Mouse (Mus musculus): ENCODE data around the gene Med27. TPM values are rescaled to one million over a fixed set of nuclear protein-coding genes. Genes with fewer than 3 reads are reported as not detected.

Med27 gene
- polyA plus RNA-seq, 1 experiment from 2014 or later = 57.1 TPM

DNA sequence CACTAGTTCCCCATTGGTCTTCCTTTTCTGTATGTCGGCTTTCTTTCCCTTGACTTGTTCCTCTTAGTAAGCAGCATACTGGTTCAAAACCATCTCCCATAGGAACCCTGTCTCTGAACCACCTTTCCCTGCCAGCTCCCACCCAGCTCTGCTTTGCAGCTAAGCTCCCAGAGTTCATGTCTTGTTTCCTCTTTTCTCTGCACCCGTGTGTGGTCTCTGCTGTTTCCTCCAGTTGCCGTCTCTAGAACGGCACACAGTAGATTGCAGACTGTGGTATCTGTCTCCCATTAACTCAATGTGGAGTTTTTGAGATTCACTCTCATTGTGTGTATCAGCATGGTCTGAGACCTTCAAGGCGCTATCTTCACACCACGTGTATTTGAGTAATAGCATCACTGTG, 71.9 kb downstream of the Med27 start:
- Histone ChIP-seq H3K9ac (ENCODE audit: low read depth, low read length) (no peak overlapping the region), H3K4me3 (ENCODE audit: low read length) (no peak overlapping the region), H3K4me2 (replicated peaks; ENCODE audit: low read depth, low read length) (no peak overlapping the region), H3K9me3 (ENCODE audit: control insufficient read depth, low read length) (no peaks in the 10 kb centered on the region), H3K4me1 (ENCODE audit: control insufficient read depth, insufficient read depth, low read length) (peaks cover 14% of the 10 kb centered on the region), H3K27me3 (ENCODE audit: control insufficient read depth, insufficient read depth, low read length) (no peaks in the 10 kb centered on the region), H3K27ac (ENCODE audit: low read depth, low read length) (no peak overlapping the region), H3K36me3 (ENCODE audit: control insufficient read depth, insufficient read depth, low read length) (no peaks in the 10 kb centered on the region)
- ATAC-seq (ENCODE audit: low FRiP score, low TSS enrichment) = no peak
- WGBS = 79% methylated on average over 6 of the region's 6 CpGs

DNA sequence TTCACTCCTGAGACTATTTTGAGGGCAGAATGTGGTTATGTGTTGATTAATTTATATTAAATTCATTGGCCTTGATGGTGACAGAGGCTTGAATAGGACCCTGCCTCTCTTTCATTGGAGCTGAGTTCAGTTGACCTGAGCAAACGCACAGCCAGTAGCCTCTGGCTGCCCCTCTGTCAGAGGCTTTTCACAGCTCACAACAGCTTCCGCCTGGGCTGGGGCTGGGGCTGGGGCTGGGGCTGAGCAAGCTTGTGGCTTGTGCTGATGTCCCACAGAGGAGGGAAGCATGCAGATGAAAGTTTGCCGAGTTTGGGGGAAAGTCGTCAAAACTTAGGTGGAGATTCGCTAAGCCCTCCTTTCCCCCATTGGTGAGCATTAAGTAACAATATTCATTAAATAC, 72.8 kb downstream of the Med27 start:
- Histone ChIP-seq H3K27me3 (ENCODE audit: control insufficient read depth, insufficient read depth, low read length) (no peaks in the 10 kb centered on the region), H3K9me3 (ENCODE audit: control insufficient read depth, low read length) (no peaks in the 10 kb centered on the region), H3K9ac (ENCODE audit: low read depth, low read length) (no peak overlapping the region), H3K4me3 (ENCODE audit: low read length) (no peak overlapping the region), H3K4me1 (ENCODE audit: control insufficient read depth, insufficient read depth, low read length) (peaks cover 17% of the 10 kb centered on the region), H3K36me3 (ENCODE audit: control insufficient read depth, insufficient read depth, low read length) (no peaks in the 10 kb centered on the region), H3K4me2 (replicated peaks; ENCODE audit: low read depth, low read length) (no peak overlapping the region), H3K27ac (ENCODE audit: low read depth, low read length) (no peak overlapping the region; the same call in 1 of the 2 replicates)
- peak; percentile 42; the same call in 1 of the 2 replicates for ATAC-seq (ENCODE audit: low FRiP score, low TSS enrichment)
- 42% methylated on average over 5 of the region's 5 CpGs for WGBS

- H3K36me3 ChIP-seq (ENCODE audit: control insufficient read depth, insufficient read depth, low read length) = no peaks in the 10 kb centered on the region
- H3K9me3 ChIP-seq (ENCODE audit: control insufficient read depth, low read length) = no peaks in the 10 kb centered on the region
- ATAC-seq (ENCODE audit: low FRiP score, low TSS enrichment) = no peak
- H3K4me2 ChIP-seq (replicated peaks; ENCODE audit: low read depth, low read length) = no peak overlapping the region
- WGBS = 51% methylated on average over 5 of the region's 5 CpGs
- no peak overlapping the region for H3K9ac ChIP-seq (ENCODE audit: low read depth, low read length)
- H3K4me1 ChIP-seq (ENCODE audit: control insufficient read depth, insufficient read depth, low read length) = peaks cover 17% of the 10 kb centered on the region
- H3K4me3 ChIP-seq (ENCODE audit: low read length) = no peak overlapping the region
- no peaks in the 10 kb centered on the region for H3K27me3 ChIP-seq (ENCODE audit: control insufficient read depth, insufficient read depth, low read length)
- no peak overlapping the region; the same call in 1 of the 2 replicates for H3K27ac ChIP-seq (ENCODE audit: low read depth, low read length)
Observed at GRCm38 (mm10) chr2:29419946-29420345, 73.3 kb downstream of the Med27 start.

GRCm38 (mm10) chr2:29422126-29422840, 75.7 kb downstream of the Med27 start:
- H3K27me3 ChIP-seq (ENCODE audit: control insufficient read depth, insufficient read depth, low read length) = no peaks in the 10 kb centered on the region
- H3K4me1 ChIP-seq (ENCODE audit: control insufficient read depth, insufficient read depth, low read length) = peaks cover 17% of the 10 kb centered on the region
- no peak overlapping the region for H3K9ac ChIP-seq (ENCODE audit: low read depth, low read length)
- 66% methylated on average over 10 of the region's 10 CpGs for WGBS
- no peaks in the 10 kb centered on the region for H3K36me3 ChIP-seq (ENCODE audit: control insufficient read depth, insufficient read depth, low read length)
- no peaks in the 10 kb centered on the region for H3K9me3 ChIP-seq (ENCODE audit: control insufficient read depth, low read length)
- no peak overlapping the region for H3K4me3 ChIP-seq (ENCODE audit: low read length)
- no peak overlapping the region for H3K4me2 ChIP-seq (replicated peaks; ENCODE audit: low read depth, low read length)
- no peak overlapping the region for H3K27ac ChIP-seq (ENCODE audit: low read depth, low read length)
- ATAC-seq (ENCODE audit: low FRiP score, low TSS enrichment) = no peak

GRCm38 (mm10) chr2:29423059-29423458, 76.4 kb downstream of the Med27 start:
- no peak overlapping the region for H3K9ac ChIP-seq (ENCODE audit: low read depth, low read length)
- peaks cover 17% of the 10 kb centered on the region for H3K4me1 ChIP-seq (ENCODE audit: control insufficient read depth, insufficient read depth, low read length)
- ATAC-seq (ENCODE audit: low FRiP score, low TSS enrichment) = no peak
- H3K27me3 ChIP-seq (ENCODE audit: control insufficient read depth, insufficient read depth, low read length) = no peaks in the 10 kb centered on the region
- no peaks in the 10 kb centered on the region for H3K36me3 ChIP-seq (ENCODE audit: control insufficient read depth, insufficient read depth, low read length)
- no peak overlapping the region for H3K4me2 ChIP-seq (replicated peaks; ENCODE audit: low read depth, low read length)
- 66% methylated on average over 3 of the region's 3 CpGs for WGBS
- H3K4me3 ChIP-seq (ENCODE audit: low read length) = no peak overlapping the region
- H3K27ac ChIP-seq (ENCODE audit: low read depth, low read length) = no peak overlapping the region
- H3K9me3 ChIP-seq (ENCODE audit: control insufficient read depth, low read length) = no peaks in the 10 kb centered on the region

DNA sequence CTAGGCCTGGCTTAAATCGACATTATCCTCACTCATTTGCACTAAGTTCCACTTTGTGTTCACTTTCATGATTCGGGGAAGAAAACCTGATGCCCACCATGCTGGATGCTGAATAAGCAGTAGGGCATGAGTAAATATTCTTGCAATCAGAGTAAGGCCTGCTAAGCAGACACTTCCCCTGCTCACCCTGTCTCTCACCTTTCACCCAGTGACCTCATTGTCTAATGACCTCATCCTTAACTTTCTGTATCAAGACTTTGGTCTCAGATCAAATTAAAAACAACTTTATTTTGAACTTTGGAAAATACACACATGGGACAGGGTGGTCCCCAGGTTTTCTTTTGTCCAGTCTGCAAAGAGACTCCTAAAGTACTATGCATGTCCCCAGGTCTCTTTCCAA, 78.8 kb downstream of the Med27 start:
- ATAC-seq (ENCODE audit: low FRiP score, low TSS enrichment) = no peak
- Histone ChIP-seq H3K27ac (ENCODE audit: low read depth, low read length) (no peak overlapping the region), H3K4me1 (ENCODE audit: control insufficient read depth, insufficient read depth, low read length) (peaks cover 3% of the 10 kb centered on the region; the same call in 1 of the 2 replicates), H3K4me3 (ENCODE audit: low read length) (no peak overlapping the region), H3K9ac (ENCODE audit: low read depth, low read length) (no peak overlapping the region), H3K4me2 (replicated peaks; ENCODE audit: low read depth, low read length) (no peak overlapping the region), H3K36me3 (ENCODE audit: control insufficient read depth, insufficient read depth, low read length) (no peaks in the 10 kb centered on the region), H3K27me3 (ENCODE audit: control insufficient read depth, insufficient read depth, low read length) (no peaks in the 10 kb centered on the region), H3K9me3 (ENCODE audit: control insufficient read depth, low read length) (no peaks in the 10 kb centered on the region)
- WGBS = 81% methylated on average over 2 of the region's 2 CpGs

- Histone ChIP-seq H3K27me3 (ENCODE audit: control insufficient read depth, insufficient read depth, low read length) (no peaks in the 10 kb centered on the region), H3K4me3 (ENCODE audit: low read length) (no peak overlapping the region), H3K9me3 (ENCODE audit: control insufficient read depth, low read length) (no peaks in the 10 kb centered on the region), H3K36me3 (ENCODE audit: control insufficient read depth, insufficient read depth, low read length) (no peaks in the 10 kb centered on the region), H3K4me2 (replicated peaks; ENCODE audit: low read depth, low read length) (no peak overlapping the region), H3K9ac (ENCODE audit: low read depth, low read length) (no peak overlapping the region), H3K4me1 (ENCODE audit: control insufficient read depth, insufficient read depth, low read length) (peaks cover 3% of the 10 kb centered on the region; the same call in 1 of the 2 replicates), H3K27ac (ENCODE audit: low read depth, low read length) (no peak overlapping the region)
- WGBS = 70% methylated on average over 3 of the region's 3 CpGs
- ATAC-seq (ENCODE audit: low FRiP score, low TSS enrichment) = no peak
Observed at GRCm38 (mm10) chr2:29426684-29427083, 80.1 kb downstream of the Med27 start.

- no peak for ATAC-seq (ENCODE audit: low FRiP score, low TSS enrichment)
- Histone ChIP-seq H3K9me3 (ENCODE audit: control insufficient read depth, low read length) (no peaks in the 10 kb centered on the region), H3K27me3 (ENCODE audit: control insufficient read depth, insufficient read depth, low read length) (no peaks in the 10 kb centered on the region), H3K27ac (ENCODE audit: low read depth, low read length) (no peak overlapping the region), H3K4me1 (ENCODE audit: control insufficient read depth, insufficient read depth, low read length) (no peaks in the 10 kb centered on the region), H3K36me3 (ENCODE audit: control insufficient read depth, insufficient read depth, low read length) (no peaks in the 10 kb centered on the region), H3K9ac (ENCODE audit: low read depth, low read length) (no peak overlapping the region), H3K4me3 (ENCODE audit: low read length) (no peak overlapping the region), H3K4me2 (replicated peaks; ENCODE audit: low read depth, low read length) (no peak overlapping the region)
- WGBS = 87% methylated on average over 5 of the region's 5 CpGs
Observed at GRCm38 (mm10) chr2:29432565-29432964, 85.9 kb downstream of the Med27 start.

DNA sequence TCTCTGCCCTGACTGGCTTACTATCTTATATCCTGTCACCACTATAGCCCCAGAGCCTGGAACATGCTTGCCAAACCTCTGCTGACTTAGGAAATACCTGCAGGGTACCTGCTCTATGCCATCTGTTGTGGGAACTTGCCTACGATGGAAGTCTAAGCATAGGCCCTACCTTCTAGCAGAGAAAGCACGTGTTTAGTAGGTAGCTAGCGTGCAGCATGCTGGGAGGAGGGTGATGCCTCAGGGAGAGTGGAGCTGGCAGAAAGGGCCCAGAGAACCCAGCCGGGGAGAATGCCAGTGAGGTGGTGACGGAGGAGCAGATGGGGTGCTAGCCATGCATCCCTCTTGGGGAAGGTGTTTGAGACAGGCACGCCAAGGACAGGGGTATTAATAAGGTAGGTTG, 89.8 kb downstream of the Med27 start:
- H3K27ac ChIP-seq (ENCODE audit: low read depth, low read length) = no peak overlapping the region
- WGBS = 87% methylated on average over 6 of the region's 6 CpGs
- H3K4me1 ChIP-seq (ENCODE audit: control insufficient read depth, insufficient read depth, low read length) = peaks cover 6% of the 10 kb centered on the region
- no peak overlapping the region for H3K4me2 ChIP-seq (replicated peaks; ENCODE audit: low read depth, low read length)
- no peak overlapping the region for H3K9ac ChIP-seq (ENCODE audit: low read depth, low read length)
- H3K4me3 ChIP-seq (ENCODE audit: low read length) = no peak overlapping the region
- no peaks in the 10 kb centered on the region for H3K27me3 ChIP-seq (ENCODE audit: control insufficient read depth, insufficient read depth, low read length)
- H3K9me3 ChIP-seq (ENCODE audit: control insufficient read depth, low read length) = no peaks in the 10 kb centered on the region
- no peaks in the 10 kb centered on the region for H3K36me3 ChIP-seq (ENCODE audit: control insufficient read depth, insufficient read depth, low read length)
- no peak for ATAC-seq (ENCODE audit: low FRiP score, low TSS enrichment)
